ENCODE assay signal across 8 mouse cellular contexts in genomic region chr6:83914183-83914719, GRCm38 (mm10). TPM values are rescaled to one million over a fixed set of nuclear protein-coding genes. Genes with fewer than 3 reads are reported as not detected.
DNase-seq lines count a peak whose midpoint lies in the region; ATAC-seq and TF ChIP-seq lines count a peak whose summit lies in the region.

No protein-coding gene starts in this region.

- peak overlapping the region; percentile 96 for H3K9ac ChIP-seq in heart, embryonic 15.5 days
- peak overlapping the region; percentile 91 for H3K9ac ChIP-seq in liver, embryonic 14.5 days (replicated peaks)
- peak overlapping the region; percentile 100 for H3K9ac ChIP-seq in neural tube, embryonic 11.5 days (ENCODE audit: low read length)
- peak overlapping the region; percentile 99 for H3K9ac ChIP-seq in stomach, postnatal 0 days (ENCODE audit: low read length)

- no peak for TF ChIP-seq EP300 in liver, embryonic 14.5 days (IDR thresholded peaks at IDR 0.05; ENCODE audit: low read depth)
- TF ChIP-seq EP300 in stomach, postnatal 0 days (optimal IDR thresholded peaks at IDR 0.05), result no peak

- H3K9me3 ChIP-seq in forebrain, embryonic 10.5 days, result no peaks in the 10 kb centered on the region
- no peaks in the 10 kb centered on the region for H3K9me3 ChIP-seq in heart, embryonic 15.5 days (replicated peaks)
- H3K9me3 ChIP-seq in liver, embryonic 14.5 days (ENCODE audit: control insufficient read depth, low read length), result no peaks in the 10 kb centered on the region
- H3K9me3 ChIP-seq in neural tube, embryonic 11.5 days (ENCODE audit: control insufficient read depth, low read length), result no peaks in the 10 kb centered on the region
- H3K9me3 ChIP-seq in stomach, postnatal 0 days (ENCODE audit: control insufficient read depth, low read length), result no peaks in the 10 kb centered on the region

- TF ChIP-seq CTCF in liver, embryonic 14.5 days (IDR thresholded peaks at IDR 0.05; ENCODE audit: low read depth), result peak; percentile 100
- TF ChIP-seq CTCF in stomach, postnatal 0 days (IDR thresholded peaks at IDR 0.05; ENCODE audit: low read depth), result peak; percentile 99

- no peaks in the 10 kb centered on the region for H3K27me3 ChIP-seq in forebrain, embryonic 10.5 days (ENCODE audit: poor library complexity, severe bottlenecking)
- no peaks in the 10 kb centered on the region for H3K27me3 ChIP-seq in heart, embryonic 15.5 days
- H3K27me3 ChIP-seq in liver, embryonic 14.5 days (ENCODE audit: control insufficient read depth, insufficient read depth, low read length), result no peaks in the 10 kb centered on the region
- H3K27me3 ChIP-seq in neural tube, embryonic 11.5 days (ENCODE audit: control insufficient read depth, insufficient read depth, low read length), result no peaks in the 10 kb centered on the region
- H3K27me3 ChIP-seq in stomach, postnatal 0 days (ENCODE audit: control insufficient read depth, insufficient read depth, low read length), result no peaks in the 10 kb centered on the region

- WGBS in forebrain, embryonic 10.5 days, result under 1% methylated on average over 50 of the region's 50 CpGs
- WGBS in heart, embryonic 15.5 days, result under 1% methylated on average over 50 of the region's 50 CpGs
- under 1% methylated on average over 48 of the region's 50 CpGs for WGBS in liver, embryonic 14.5 days (ENCODE audit: insufficient replicate concordance)
- WGBS in neural tube, embryonic 11.5 days, result under 1% methylated on average over 49 of the region's 50 CpGs
- WGBS in stomach, postnatal 0 days, result under 1% methylated on average over 50 of the region's 50 CpGs

- peak; percentile 99 to 100 for DNase-seq in CD8-positive naive resting alpha-beta T cell, adult 2 months (ENCODE audit: low read depth in 2 of 2, low spot score in 2 of 2)
- peak; percentile 97 for DNase-seq in c-Kit-positive CD71-negative TER-119-negative erythroid progenitor cells, embryonic 14.5 days (ENCODE audit: low read depth)
- peak; percentile 97 for DNase-seq in forebrain, embryonic 10.5 days (ENCODE audit: extremely low spot score, low spot score)
- DNase-seq in kidney, postnatal 25 days, result peak; percentile 97 to 100
- DNase-seq in liver, embryonic 14.5 days (ENCODE audit: low read depth in 3 of 3, low spot score in 3 of 3), result peak; percentile 90 to 94 (median 90)
- peak; percentile 99 for DNase-seq in neural tube, embryonic 11.5 days (ENCODE audit: low spot score)
- peak; percentile 99 for DNase-seq in stomach, postnatal 0 days (ENCODE audit: low spot score)

- peaks cover 8% of the 10 kb centered on the region for H3K36me3 ChIP-seq in forebrain, embryonic 10.5 days (replicated peaks)
- H3K36me3 ChIP-seq in heart, embryonic 15.5 days, result no peaks in the 10 kb centered on the region
- H3K36me3 ChIP-seq in liver, embryonic 14.5 days (replicated peaks; ENCODE audit: control insufficient read depth, insufficient read depth, low read depth), result no peaks in the 10 kb centered on the region
- H3K36me3 ChIP-seq in neural tube, embryonic 11.5 days (ENCODE audit: control insufficient read depth, insufficient read depth, low read length), result no peaks in the 10 kb centered on the region
- H3K36me3 ChIP-seq in stomach, postnatal 0 days (ENCODE audit: control insufficient read depth, insufficient read depth, low read length), result no peaks in the 10 kb centered on the region

- peak overlapping the region; percentile 76 for H3K4me3 ChIP-seq in forebrain, embryonic 10.5 days
- H3K4me3 ChIP-seq in heart, embryonic 15.5 days, result peak overlapping the region; percentile 88
- peak overlapping the region; percentile 80 to 89 for H3K4me3 ChIP-seq in liver, embryonic 14.5 days (ENCODE audit: insufficient read depth in 1 of 2, low read depth in 2 of 2, low read length in 2 of 2)
- peak overlapping the region; percentile 99 for H3K4me3 ChIP-seq in neural tube, embryonic 11.5 days (ENCODE audit: low read depth, low read length)
- H3K4me3 ChIP-seq in stomach, postnatal 0 days (ENCODE audit: low read depth, low read length), result peak overlapping the region; percentile 98

- ATAC-seq in heart, embryonic 15.5 days (replicated peaks; ENCODE audit: insufficient number of reproducible peaks, insufficient read depth, low FRiP score, low read depth), result peak; percentile 95
- ATAC-seq in liver, embryonic 14.5 days (ENCODE audit: insufficient read depth), result peak; percentile 96
- ATAC-seq in neural tube, embryonic 11.5 days (ENCODE audit: insufficient read depth, low FRiP score, low TSS enrichment), result peak; percentile 96
- peak; percentile 97 for ATAC-seq in stomach, postnatal 0 days (ENCODE audit: low FRiP score, low TSS enrichment)

- peak overlapping the region; percentile 62 for H3K4me2 ChIP-seq in heart, embryonic 15.5 days
- peak overlapping the region; percentile 72 for H3K4me2 ChIP-seq in liver, embryonic 14.5 days (ENCODE audit: low read depth)
- peak overlapping the region; percentile 65 for H3K4me2 ChIP-seq in neural tube, embryonic 11.5 days (ENCODE audit: low read depth)
- H3K4me2 ChIP-seq in stomach, postnatal 0 days (replicated peaks; ENCODE audit: low read depth), result peak overlapping the region; percentile 74

- H3K4me1 ChIP-seq in forebrain, embryonic 10.5 days, result peaks cover 7% of the 10 kb centered on the region; the same call in 1 of the 2 replicates
- peaks cover 4% of the 10 kb centered on the region; the same call in 1 of the 2 replicates for H3K4me1 ChIP-seq in heart, embryonic 15.5 days (replicated peaks)
- peaks cover 0 to 3% of the 10 kb centered on the region in 2 experiments; a peak in 1 of 4 replicates for H3K4me1 ChIP-seq in liver, embryonic 14.5 days (replicated peaks; ENCODE audit: control insufficient read depth in 2 of 2, insufficient read depth in 2 of 2, low read length in 1 of 2)
- no peaks in the 10 kb centered on the region for H3K4me1 ChIP-seq in neural tube, embryonic 11.5 days (ENCODE audit: control insufficient read depth, insufficient read depth, low read length)
- H3K4me1 ChIP-seq in stomach, postnatal 0 days (replicated peaks; ENCODE audit: control insufficient read depth, insufficient read depth), result no peaks in the 10 kb centered on the region

- peak overlapping the region; percentile 100 for H3K27ac ChIP-seq in forebrain, embryonic 10.5 days
- peak overlapping the region; percentile 90 for H3K27ac ChIP-seq in heart, embryonic 15.5 days
- H3K27ac ChIP-seq in liver, embryonic 14.5 days, result peak overlapping the region; percentile 63
- peak overlapping the region; percentile 94 for H3K27ac ChIP-seq in neural tube, embryonic 11.5 days (ENCODE audit: low read depth, low read length)
- H3K27ac ChIP-seq in stomach, postnatal 0 days (replicated peaks), result peak overlapping the region; percentile 95

RNA-seq across cellular contexts. Expression of gene Zfp638, which starts 47.3 kb away (rescaled TPM):
- polyA plus RNA-seq in forebrain, embryonic 10.5 days (2016; fragmentation: Nextera tagmentation; extraction: Ambion mirVana), result 69.9 and 74.9 TPM in 2 replicates
- polyA plus RNA-seq in heart, embryonic 15.5 days (2015; fragmentation: Nextera tagmentation; extraction: Ambion mirVana), result 40.6 TPM in 2 replicates
- 7.4 and 14.0 TPM in 2 replicates for polyA plus RNA-seq in liver, embryonic 14.5 days (2012; rRNA removed)
- polyA plus RNA-seq in liver, embryonic 14.5 days (2014; fragmentation: Nextera tagmentation; extraction: Ambion mirVana), result 18.6 and 19.3 TPM in 2 replicates
- 98.1 and 102 TPM in 2 replicates for polyA plus RNA-seq in neural tube, embryonic 11.5 days (2014; fragmentation: Nextera tagmentation; extraction: Ambion mirVana)
- 19.9 and 21.1 TPM in 2 replicates for polyA plus RNA-seq in stomach, postnatal 0 days (2015; fragmentation: Nextera tagmentation; extraction: Ambion mirVana)

Comparison
In these comparisons a context has a peak if more than half of its experiments do, and no peak if none do; other contexts are left out.
1. Peak in every context shown above with its lines: DNase-seq, ATAC-seq, H3K4me3 ChIP-seq and H3K27ac ChIP-seq.